Mouse (Mus musculus) right cerebral cortex, adult 2 months (tissue): Measurements from ENCODE around the gene Fam162a.
"Not testable (repeated sequence)": the region's sequence is repeated elsewhere in the genome, so short reads cannot be mapped to it uniquely, and the experiment has no call there.

Experiments used
- DNase-seq, 2 experiments: peaks; one replicate each; pipeline ENCODE4 v3.0.0; 2021 to 2022; ENCODE audit warnings: low spot score in 2 of 2

The Fam162a gene

DNA sequence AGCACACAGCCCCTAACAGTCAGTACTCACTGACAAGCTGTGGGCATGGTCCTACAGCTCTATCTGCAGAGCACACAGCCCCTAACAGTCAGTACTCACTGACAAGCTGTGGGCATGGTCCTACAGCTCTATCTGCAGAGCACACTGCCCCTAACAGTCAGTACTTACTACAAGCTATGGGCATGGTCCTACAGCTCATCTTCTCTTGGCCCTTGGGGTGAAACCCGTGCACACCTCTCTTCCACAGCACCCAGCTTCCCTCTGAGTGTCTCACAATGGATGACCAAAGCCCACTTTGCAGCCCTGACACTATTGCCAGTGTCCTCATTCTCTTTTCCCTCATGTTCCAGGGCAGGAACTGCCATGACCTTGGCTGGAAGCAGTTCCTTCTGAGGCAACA is 8.9 kb downstream of the Fam162a start:
- not testable (repeated sequence) for DNase-seq

DNA sequence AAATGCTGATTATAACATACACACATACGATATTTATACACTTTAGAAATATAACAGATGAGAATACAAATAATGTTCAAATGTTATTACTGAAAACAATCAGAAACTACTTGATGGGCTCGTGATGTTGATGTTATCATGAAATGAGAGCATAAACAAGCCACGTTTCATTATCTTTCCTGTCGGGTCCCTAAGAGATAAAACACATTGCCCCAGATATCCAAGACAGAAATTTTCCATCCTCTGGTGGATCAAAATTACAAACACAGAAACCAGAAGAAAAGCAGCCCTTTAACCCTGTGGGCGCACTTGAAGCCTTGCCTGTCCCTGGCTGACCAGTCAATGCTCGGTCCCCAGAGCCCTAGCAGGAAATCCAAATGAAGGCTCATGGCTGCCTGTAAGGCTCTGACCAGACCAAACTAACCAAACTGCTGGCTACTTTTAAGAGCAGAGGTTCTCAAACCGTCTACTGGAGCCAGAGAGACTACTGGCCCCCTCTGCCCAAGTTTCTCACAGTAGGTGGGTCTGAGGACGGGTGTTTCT is 13.4 kb downstream of the Fam162a start:
- no peak for DNase-seq

DNA sequence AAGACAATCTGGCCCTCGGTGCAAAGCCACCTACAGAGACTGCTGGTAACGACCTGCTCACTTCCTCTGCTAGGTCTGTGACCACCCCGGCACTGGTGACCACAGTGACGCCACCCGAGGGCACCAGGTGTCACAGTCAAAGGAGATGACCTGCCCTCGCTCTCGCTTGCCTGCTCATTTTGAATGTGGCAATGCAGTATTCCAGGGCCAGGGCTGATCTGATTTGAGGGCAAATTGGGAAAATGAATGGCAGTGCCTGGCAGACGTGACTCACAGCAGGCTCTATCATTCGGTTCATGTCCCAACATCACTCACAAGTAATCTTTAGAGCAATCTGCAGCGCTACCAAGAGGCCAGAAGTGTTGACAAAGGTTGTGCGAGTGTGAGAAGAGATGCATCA is 15.0 kb downstream of the Fam162a start:
- DNase-seq, result no peak

DNA sequence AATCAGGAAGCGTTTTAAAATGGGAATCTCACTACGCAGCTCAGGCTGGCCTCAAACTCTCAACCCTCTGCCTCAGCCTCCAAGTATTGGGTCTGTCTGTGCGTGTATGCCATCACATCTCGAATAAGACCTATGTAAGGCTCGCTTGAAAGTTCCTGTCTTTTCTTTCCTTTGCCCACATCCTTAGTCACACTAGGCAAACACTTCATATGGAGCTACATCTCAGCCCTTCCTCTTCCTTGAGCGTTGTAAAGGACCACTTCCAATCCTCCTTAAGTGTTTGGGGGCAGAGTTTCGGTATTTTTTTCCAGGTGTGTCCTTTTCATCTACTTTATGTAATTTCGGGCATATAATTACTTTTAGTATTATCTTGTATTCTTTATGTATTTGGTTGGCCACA is 16.5 kb downstream of the Fam162a start:
- no peak for DNase-seq

GRCm38 (mm10) chr16:36053524-36054275 is 17.7 kb downstream of the Fam162a start:
- DNase-seq, result no peak

- DNase-seq, result no peak
These were observed 19.9 kb downstream of the Fam162a start for GRCm38 (mm10) chr16:36051491-36051890.

- no peak for DNase-seq
These were observed 23.9 kb downstream of the Fam162a start for GRCm38 (mm10) chr16:36047538-36047937.

DNA sequence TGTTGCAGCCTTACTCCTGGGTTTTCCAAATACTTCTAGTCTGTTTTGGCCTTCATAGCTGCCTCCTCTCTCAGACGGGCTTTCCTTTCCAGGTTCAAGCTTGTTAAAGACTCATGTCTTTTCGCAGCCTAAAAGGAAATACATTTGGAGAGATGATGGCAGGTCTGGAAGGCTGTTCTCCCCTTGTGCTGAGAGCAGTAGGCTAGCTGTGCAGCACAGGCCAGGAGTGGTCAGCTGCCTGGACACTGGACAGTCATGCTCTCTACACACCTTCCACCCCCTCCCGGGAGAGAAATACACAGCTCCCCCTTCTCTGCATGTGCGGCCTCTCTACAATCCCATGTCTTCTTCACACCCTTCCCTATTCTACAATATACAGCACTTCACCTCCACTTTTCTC is 27.4 kb downstream of the Fam162a start:
- no peak for DNase-seq

DNA sequence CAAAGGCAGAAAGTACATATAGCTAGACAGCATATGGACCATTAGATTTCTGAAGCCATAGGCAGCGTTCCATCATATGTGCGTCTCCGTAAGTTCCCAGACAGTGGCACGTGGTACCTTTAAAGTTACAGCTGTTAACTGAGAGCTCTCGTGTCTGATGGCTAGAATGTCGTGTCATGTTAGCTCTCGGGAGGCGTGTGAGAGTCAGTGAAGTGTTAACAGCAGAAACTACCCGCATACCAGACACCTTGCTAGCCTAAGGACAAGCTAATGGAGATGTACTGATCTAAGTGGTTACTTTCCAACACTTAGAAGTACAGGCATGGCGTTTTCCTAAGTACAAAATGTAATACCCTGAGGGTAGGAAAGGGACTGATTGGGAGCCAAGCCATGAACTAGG is 28.3 kb downstream of the Fam162a start:
- DNase-seq, result no peak

GRCm38 (mm10) chr16:36041625-36042020 is 29.8 kb downstream of the Fam162a start:
- no peak for DNase-seq

- DNase-seq, result peak; percentile 93 to 94
These were observed 30.5 kb downstream of the Fam162a start, which contains the start of gene Wdr5b for GRCm38 (mm10) chr16:36040640-36041624. Wdr5b (plus strand) TSS chr16:36041190.

DNA sequence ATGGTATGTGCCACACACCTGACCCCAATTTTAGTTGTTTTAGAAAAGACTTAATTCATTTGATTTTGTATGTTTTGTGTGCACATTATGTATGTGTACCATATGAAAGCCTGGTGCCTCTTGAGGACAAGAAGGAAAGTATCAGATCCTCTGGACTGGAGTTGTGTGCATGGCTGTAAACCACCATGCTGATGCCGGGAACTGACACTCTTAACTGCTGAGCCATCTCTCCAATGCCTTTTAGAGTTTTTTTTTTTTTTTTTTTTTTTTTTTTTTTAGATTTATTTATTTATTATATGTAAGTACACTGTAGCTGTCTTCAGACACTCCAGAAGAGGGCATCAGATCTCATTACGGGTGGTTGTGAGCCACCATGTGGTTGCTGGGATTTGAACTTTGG is 43.3 kb downstream of the Fam162a start:
- DNase-seq, result not testable (repeated sequence)

DNA sequence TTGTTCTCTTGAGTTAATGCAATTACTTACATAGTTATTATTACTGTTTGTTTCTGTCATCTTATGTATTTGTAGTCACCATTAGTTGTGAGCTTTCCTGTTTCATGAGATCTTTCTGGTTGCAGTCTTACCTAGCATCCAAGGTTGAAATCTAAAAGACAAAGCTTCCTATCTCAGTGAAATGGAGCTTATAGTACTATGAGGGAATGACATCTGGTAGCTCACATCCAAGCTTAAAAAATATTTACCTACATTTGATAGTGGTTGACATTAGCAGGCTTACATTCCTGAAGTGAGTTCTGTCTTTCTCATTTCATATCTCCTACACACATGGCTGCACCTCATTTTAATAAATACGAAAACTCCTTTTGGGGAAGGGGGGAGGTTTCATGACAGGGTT is 55.1 kb downstream of the Fam162a start:
- DNase-seq, result no peak

- DNase-seq, result no peak
These were observed 63.0 kb downstream of the Fam162a start for GRCm38 (mm10) chr16:36008396-36008795.

GRCm38 (mm10) chr16:35998852-35999251 is 72.5 kb downstream of the Fam162a start:
- not testable (repeated sequence) for DNase-seq
